Mouse (Mus musculus): Measurements from ENCODE around the gene Ncoa7.
"Not testable (repeated sequence)": the region's sequence is repeated elsewhere in the genome, so short reads cannot be mapped to it uniquely, and the experiment has no call there.

The Ncoa7 gene

DNA sequence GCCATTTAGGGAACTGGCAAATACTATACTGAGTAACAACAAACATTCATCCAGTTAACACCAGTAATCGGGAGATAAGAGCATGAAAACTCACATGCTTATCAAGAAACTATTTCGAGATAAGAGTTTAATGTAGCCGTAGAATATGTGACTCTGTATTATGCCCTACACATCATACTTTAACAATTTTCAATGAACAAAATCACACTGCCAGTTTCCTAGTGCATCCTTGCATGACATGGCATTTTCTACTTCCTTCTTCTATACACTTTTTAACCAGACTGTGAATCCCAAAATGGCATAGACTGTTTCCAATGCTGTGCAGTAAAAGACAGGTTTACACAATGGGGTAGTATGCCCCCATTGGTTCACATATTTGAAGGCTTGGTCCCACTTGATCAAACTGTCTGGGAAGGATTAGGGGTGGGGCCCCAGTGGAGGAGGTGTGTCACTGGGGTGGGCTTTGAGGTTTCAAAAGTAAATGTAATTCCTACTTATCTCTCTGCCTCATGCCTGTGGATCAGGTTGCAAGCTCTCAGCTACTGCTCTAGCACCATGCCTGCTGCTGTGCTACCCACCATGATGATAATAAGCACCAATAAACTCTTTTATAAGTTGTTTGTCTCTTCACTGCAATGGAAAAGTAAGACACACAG lies 15.3 kb downstream of the Ncoa7 start:
- DNase-seq, result no peak

DNA sequence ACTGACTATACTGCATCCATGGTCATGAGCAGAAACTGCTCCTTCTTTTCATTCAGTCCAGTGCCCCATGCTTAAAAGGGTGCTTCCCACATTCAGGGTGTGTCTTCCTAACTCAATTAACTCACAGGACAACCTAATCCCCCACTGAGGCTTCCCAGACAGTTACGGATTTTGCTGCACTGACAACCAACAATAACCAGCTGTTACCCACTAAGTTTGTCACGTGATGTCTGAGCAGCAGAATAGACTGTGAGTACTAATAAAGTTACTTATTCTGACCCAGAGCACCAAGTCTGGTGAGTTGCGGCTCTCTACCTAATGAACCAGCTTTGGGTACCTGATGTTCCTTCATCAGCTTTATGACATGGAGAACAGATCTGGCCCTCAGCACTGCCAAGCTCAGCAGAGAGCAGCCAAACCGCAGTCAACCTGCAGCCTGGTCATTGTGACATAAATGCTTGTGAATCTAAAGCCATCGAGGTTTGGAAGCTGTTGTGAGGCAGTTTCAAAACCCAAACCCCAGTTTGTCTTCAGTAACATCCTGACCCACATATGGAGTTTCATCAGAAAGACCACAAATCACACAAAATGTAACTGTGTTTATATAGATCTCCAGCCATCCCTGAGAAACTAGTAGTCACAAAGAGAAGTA lies 16.9 kb downstream of the Ncoa7 start:
- no peak for DNase-seq

DNA sequence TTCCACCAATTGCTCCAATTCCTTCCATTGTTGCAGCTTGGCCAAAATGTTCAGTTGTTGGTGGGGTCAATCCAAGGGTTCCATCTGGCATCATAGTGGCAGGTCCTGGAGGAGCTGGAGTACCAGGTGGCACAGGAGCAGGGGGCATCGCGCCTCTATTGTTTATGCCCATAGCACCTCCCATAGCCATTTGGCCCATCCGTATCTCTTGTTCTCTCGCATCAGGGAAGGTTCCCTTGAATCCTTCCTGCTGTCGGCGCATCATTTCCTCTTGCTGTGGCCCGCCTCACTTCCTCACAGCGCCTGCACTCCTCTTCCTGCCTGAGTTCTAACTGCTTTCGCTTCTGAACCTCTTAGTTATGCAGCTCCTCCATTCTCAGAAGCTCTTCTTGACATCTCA lies 22.2 kb downstream of the Ncoa7 start:
- not testable (repeated sequence) for DNase-seq

DNA sequence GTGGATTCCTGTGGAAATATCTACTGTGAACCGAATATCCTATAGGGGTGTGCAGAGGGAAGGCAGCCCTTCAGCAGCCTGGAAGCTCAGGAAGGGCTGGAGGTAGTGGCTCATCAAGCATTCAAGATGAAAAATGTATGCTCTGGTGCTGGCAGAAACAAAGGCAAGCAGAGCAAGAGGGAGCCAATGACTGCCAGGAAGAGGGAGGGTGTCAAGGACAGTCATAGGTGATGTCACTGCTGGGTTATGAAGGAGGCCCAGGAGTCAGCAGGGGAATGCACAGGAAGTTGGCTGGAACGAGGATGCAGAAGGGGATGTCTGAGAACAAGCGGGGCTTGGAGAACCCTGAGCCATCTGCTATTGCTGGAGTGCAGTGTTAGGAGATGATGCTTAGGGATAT lies 24.9 kb downstream of the Ncoa7 start:
- DNase-seq, result no peak

DNA sequence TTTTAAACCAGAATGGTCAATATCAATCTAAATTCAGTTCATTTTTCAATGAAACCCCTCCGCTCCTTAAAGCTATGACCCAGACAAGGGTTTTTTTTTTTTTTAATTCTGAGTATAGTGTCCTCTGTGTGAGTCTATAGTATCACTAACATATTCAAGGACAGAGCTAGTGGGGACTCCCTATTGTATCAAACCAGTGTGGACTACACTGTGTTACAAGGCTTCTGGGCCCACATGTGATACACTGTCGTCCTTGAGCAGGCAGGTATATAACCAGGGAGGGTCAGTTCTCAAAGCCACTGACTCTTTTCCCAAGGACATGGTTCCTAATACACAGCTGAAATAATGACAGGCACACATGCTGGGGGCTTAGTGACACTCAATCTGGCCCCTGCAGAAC lies 27.1 kb downstream of the Ncoa7 start:
- DNase-seq, result no peak

DNA sequence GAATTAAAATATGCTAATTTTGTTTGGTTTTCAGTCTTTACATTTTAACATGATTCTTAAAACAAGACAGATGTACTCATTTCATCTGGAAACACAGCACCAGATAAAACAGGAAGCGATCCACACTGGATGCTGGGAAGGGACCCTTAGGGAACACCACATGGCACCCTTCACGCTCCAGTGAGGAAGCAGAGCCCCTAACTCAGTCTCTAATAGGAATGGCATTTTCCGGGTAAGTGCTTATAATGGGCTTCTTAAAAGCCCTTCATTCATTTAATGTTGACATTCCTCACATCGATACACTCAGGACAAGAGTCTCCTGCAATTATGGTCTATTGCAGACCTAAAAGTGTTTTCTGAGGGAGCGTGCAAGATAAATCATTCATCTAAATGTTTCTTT lies 27.6 kb downstream of the Ncoa7 start:
- DNase-seq, result no peak

DNA sequence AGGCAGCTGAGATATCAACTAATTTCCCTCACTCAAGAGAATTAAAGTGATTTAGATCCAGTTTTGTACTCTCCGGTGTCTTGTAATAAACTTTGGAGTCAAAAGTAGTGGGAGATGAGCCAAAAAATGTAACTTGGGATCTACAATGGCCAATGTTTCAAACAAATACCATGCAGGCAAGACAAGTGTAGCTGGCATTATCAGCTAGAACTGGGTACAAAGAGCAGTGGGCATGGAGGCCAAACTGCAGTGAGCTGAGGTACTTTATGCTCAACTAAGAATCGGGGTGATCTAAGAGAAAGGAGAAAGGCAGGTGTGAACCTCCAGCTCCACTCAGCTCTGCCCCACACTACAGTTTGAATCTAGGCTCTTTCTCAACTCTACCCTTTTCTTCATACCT lies 28.7 kb downstream of the Ncoa7 start:
- DNase-seq, result no peak

DNA sequence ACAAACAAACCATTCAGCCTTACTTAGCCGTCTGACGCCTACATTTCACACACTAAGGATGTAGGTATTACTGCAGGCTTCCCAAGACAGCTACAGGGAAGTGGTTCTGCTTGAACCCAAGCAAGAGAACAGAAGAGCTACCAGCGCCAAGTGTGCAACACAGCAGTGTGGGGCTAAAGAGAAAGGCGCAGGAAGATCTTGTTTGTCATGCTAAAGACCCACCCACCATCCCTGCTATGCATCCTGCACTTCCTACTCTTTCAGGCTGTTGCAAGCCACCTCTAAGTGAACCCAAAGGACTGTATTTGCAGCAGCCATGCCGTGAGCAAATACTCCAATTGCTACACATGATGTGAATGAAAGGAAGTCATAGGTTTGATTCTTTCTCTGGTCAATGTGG lies 29.9 kb downstream of the Ncoa7 start:
- DNase-seq, result no peak

DNA sequence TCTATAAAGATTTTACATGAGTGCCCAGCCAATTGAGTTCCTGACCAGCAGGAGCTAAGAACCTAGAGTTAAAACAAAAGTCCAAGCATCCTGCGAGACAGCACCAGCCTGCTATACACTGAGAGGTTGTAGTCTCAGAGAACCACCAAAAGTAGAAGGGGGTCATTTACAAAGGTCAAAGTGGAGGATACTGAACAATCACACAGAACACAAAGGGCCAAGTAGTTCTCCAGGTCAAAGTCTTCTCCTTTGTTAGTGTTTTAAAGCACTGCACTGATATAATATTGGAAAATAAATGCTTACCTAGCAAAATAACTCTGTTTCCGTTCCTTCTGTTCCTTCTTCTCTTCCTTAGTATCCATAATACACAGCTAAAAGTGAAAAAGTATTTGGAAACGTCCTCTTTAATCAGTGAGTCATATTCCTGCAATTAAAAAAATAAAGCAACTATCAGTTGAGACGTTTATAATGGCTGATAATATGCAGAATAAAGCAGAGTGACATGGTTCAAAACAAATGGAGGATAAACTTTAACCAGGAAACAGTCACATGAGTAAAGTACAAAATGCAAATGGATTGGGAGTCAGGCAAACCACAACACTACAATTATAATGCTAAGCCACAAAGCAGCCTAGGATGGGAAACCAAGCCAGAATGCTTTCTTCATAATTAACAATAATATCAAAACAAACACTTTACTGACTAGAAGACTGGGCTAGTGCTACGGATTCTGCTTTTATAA lies 31.5 kb downstream of the Ncoa7 start:
- no peak for DNase-seq

DNA sequence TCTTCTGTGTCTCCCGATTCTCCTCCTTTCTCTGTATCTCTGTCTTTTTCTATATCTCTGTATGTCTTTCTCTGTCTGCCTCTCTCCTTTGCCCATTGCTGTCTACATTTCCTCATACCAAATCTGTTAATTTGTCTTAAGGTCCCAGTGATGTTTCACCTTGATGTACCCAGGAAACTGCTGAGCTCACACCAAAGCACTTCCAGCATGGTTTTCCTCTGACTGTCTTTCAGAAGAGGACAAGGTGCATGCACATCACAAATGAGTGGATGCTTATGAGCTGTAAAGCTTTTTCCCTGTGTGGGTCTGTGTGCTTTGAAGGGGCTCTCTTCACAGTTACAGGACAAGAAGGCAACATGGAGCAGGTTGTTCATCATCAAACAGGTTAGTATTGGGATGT lies 34.3 kb downstream of the Ncoa7 start:
- DNase-seq, result no peak

DNA sequence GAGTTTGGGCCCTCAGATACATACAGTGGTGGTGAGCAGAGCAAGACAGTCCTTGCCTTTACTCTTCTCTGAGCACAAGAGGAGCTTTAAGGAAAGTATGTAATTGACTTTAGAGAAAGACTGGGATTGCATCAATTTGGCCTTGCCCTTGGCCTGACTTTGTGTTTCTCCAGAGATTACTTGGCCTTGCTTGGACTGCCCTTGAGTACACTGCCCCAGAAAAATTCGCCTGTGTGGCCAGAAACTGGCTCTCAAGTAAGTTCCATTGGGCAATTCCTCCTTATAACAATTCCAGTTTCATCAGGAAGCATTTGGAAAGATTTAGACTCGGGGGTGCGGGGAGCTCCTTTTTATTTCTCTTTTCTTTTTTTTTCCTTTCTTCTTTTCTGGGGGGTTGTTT lies 34.9 kb downstream of the Ncoa7 start:
- no peak for DNase-seq

DNA sequence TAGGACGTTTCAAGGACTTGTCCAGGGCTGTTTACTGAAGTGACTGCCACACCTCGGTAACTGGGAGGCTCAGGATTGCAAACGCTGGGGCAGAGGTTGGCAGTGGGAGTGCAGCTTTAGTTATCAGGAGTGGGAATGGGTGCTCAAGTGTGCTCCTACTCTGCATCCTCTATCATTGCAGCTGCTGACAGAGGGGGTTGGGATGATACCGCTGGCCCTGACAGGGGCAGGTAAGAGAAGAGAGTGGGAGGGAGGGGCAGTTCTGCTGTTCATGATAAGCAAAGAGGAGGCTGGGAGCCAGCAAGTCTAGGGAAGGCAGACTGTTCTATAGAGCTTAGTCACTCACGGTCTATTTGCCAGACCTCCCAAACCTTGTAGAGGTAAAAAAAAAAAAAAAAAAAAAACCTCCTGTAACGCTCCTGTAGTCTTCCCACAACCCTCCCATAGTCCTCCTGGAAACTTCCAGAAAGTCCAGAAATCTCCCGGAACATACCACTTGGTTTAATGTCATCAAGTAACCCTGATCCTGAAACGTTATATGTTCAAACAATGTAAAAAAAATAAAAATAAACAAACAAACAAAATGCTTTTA lies 39.9 kb downstream of the Ncoa7 start:
- no peak for DNase-seq

DNA sequence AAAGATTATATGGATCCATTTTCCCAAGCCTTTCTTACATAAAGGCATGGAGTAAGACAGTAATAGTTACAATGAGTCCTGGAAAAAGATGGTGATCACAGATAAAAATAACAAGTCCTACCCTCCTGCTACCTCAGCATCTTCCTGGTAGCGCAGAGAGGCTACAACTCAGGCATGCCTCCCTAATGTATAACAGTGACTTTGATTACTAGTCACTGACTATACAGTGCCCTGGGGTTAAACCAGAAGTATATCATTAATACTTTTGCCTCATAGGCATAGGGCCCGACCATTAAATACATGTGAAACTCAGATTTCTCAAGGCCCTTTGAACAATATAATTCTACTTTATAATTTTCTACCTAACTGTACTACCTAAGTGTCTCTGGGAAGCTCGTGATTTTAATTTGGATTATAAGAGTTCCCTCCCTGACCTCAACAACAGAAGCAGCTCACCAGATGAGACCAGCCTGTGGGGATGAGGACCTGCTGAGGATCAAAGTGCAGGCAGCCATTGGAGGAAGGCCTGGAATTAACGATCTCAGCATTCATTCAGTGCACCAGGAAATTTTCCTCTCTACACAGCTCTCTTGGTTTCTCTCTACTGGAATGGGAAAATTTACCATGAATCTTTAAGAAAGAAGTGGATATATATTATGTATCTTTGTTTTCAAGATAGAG lies 40.7 kb downstream of the Ncoa7 start:
- no peak for DNase-seq

DNA sequence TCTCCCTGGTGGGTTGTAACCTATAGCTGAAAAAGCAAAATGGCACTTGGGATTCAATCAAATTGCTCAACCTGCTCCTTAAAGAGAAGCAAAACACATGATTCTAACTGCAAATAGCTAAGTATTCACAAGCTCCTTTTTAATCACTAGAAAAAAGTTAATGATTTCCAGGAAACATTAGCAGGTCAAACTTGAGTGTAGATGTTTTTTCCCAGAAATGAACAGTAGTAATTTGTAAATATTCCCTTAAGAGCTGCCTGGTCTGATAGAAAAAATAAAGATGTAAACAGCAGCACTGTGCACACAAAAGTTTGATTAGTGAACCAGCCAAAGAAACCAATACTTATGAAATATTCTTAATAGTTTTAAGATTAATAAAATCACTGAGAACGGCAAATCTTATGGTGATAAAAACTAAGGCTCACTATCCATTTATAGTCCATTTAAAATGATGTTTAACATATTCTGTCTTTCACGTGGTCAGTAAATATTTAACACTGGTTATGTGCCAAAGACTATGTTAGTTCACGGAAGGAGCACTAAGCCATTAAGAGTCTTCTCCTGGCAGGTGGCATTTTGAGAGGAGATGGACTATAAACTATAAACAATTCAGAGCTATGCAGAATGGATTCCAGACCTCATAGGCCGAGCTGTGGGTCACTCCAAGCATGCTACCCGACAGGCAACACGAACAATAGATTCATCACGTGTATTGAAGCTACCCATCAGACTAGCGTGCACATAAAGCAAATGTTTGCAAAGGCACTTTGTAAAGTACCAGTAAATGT lies 43.6 kb downstream of the Ncoa7 start:
- no peak for DNase-seq

DNA sequence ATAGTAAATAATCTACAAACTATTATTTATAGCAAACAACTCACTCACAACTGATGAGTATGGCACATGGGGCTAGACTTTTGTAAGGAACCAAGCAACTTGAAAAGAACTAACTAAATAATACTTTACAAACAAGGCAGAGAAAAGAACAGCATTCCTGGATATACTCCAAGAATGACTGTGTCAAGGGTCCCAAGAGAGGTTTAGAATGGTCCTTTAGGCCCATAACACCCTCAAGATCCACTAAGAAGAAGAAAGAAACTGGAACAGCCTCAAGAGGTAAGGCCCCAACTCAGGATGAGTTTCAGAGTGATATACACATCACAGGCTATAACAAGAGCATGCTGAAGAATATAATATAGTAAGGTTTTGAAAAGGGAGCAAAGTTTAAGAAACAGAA lies 47.1 kb downstream of the Ncoa7 start:
- DNase-seq, result no peak

DNA sequence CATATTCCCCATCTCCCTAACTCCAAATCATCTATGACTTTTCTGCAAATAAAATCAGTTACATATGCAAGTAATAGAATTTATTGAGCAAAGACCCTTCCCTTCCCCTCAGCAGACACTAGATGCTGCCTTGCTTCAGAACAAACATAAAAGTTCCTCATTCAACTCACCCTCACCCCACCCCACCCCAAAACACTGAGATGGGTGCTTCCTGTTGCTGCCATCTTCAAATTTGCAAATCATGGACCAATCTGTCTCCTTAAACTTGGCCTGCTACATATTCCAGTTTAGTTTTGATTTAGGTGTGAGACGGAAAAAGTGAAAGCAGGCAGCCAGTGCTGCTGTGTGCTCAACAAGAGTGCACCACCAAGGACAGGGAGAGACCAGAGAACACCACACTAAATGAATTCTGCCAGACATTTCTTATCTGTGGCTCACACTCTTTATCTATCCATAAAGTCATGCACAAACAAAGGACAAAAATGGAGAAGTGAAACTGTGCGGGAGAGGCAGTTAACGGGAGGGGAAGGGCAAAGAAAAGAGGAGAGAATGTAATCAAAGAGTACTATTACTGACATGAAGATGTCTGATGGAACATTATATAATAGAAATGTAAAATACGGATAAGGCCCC lies 48.2 kb downstream of the Ncoa7 start:
- no peak for DNase-seq

DNA sequence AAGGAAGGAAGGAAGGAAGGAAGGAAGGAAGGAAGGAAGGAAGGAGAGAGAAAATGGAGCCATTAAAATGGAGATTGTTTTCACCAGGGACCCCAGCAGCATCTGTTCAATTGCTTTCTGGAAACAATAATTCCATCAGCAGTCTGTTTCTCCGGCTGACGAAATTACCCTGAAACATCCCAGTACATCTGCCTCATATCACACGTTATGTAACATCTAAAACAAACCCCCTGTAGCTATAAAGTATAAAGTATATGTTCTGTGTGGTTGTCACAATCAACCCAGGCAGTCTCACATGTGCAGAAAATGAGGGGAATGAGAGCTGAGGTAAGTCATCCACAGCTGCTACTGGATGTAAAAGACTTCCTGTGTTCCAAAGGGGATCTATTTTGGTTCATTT lies 49.0 kb downstream of the Ncoa7 start:
- no peak for DNase-seq

DNA sequence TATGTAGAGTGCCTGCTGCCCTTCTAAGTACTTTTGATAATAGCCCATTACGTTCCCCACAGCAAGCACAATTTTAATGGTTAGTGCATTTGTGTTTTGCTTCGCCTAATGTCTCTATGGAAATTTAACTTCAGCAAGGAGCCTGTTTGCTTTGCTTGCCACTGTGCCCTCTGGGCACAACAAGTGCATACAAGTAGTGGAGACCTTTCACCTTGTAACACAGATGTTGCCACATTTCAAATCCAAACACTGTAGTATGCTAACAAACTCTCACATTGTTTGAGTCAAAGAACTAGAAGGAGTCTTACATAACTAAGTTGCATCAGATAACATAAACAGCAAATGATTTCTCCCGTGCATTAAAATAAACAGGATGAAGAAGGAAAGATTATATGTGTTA lies 50.6 kb downstream of the Ncoa7 start:
- DNase-seq, result no peak

DNA sequence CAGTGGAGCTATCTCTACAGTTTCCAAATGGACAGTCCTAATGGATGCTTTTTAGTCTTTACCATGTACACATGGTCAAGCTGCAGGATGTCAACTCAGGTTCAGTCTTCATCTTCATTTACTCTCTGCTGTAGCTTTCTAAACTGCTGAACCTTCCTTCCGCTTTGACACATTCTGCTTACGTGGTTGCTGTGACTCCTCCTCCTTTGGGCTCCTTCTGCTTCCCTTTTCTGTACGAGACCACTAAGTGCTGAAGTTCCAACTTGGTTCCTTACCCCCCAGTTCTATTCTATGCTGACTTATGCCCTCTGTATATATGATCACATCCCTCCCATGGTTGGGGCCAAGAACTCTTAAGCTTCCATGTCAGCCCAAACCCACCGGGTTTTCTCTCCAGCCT lies 51.5 kb downstream of the Ncoa7 start:
- DNase-seq, result no peak

DNA sequence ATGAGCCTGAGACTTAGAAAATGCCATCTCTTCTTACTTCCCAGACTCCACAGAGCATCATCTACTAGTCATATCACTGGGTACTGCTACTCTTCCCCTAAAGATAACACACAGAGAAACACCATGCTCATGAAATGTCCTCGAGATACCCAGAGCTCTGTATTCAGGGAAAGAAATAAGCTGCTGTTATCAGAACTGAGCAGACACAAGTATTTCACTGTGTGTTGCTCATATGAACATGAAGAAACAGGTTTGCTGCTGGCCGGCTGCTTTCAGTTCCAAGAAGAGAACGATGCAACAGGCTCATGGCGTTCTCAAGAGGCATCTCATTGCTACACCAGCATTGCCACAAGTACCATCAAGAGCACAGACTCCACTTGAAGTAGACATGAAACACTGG lies 53.3 kb downstream of the Ncoa7 start:
- no peak for DNase-seq

DNA sequence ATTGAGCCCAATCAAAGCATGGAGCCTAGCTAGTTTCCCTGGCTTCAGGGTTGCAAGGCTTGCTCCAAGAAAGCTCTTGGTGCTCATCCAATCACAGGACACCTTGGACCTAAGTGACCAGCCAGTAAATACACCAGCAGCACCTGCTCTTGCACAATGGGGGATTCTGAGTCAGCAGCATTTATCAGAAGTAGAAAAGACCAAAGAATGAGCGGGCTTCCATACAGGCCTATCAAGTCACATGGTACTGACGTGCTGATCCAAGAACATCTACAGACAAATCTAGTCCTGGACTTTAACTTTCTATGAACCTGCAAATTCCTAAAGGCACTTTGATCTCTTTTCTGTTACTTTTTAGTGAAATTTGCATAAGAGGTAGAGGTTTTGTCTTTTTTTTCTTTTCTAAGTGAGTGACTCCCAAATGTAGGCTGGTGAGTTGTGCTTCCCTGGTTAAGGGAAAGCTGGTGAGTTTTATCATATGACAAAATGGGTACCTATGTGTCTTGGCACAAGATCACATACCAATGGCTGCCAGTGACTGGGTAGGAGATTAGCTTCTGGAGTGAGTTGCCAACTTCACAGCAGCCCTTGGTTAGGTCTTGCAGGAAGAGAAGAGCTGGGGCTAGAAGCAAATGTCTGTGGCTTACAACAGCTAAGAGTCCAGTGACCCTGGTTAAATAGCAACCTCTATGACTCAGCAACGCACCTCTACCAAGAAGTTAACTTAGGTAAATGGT lies 57.7 kb downstream of the Ncoa7 start:
- DNase-seq, result no peak

Data from thymus, adult 18-20 months (tissue).